Mouse (Mus musculus) frontal cortex, postnatal 25 days (tissue): ENCODE measurements around the gene Btbd3.

Experiments used
- DNase-seq, 2 experiments: peaks; one replicate each; pipeline ENCODE4 v3.0.0; 2022; ENCODE audit warnings: low spot score in 2 of 2

Btbd3 gene

DNA sequence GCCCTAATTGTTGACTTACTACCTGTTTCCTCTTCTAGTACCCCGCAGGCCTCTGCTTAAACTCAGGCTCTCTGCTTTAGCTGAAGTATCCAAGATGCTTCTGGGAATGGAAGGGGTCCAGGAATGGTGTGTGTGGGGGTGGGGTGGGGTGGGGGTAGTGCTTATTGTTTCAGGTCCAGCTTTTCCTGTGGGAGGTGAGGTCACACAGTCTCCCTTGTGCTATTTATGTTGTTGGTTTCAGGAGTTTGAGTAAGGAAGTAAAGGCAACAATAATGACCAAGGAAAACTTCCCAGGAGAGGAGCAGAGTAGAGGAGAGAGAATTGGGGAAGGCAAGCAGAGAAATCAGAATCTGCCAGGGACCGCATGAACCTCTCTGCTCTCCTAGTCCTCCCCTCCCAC is 128.4 kb downstream of the Btbd3 start:
- no peak for DNase-seq

DNA sequence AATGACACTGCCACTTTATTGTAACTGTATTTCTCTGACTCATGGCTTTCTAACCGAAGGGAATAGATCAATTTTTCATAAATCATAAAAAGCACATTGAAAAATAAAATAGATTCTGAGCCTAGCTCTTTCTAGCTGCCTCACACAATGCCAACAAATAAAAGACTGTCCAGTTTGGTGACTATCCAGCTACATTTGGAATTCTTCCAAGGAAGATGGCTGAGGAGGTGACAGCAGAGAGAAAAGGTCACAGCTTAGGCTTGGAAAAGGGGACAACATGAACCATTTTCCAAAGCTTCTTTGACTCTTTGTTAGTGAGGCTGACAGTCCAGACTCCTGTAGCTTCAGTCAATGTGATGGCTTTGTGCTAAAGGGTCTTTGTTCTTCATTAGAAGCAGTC is 132.2 kb downstream of the Btbd3 start:
- no peak for DNase-seq

DNA sequence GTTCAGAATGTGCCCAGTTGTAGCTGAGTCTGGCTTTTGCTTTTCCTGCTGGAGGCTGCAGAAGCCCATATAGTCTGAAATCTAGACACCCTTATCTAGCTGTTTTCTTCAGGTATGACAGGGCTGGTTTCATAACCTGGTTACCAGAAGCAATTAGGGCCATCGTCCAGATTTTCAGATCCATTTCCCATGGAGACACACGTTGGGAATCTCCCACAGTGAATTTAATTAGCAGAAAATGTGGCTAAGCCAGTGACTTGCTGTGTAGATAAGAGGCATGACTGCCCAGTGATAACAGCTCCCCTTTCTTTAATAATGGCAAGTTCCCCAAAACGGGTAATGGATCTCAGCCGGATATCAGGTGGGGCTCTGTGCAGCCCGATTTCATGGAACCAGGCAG is 146.7 kb downstream of the Btbd3 start:
- no peak for DNase-seq

DNA sequence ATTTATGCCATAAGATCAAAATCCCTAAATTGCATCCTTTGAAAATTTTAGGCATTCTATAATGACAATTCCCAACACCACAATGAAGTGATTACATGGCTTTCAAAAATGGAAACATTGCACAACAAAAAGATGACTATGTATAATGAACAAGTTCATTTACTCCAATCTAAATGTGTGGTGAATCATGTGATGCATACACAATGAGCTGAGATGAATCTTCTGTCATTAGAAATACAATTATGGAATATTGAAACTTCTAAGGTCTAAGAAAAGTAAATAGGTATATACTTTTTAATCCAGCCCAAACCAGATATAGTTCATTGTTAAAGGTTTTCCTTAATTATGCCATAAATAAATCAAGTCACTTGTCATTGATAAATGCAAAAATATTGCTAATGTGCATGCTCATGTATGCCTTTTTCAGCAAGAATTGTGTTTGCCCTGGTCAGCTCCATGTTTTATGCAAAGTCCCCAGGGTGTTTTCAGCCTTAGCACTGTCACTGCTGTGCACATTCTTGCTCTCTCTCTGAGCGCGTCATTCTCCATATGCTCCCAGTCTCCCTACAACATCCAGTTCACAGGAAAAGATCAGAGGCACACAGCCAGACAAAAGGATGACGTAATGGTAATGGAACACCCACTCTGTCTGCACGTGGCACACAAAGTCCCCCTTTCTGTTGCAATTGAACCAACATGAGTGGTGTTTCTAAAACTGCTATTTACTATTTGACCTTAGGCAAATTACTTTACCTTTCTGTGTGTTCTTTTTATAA is 149.6 kb downstream of the Btbd3 start:
- peak in 1 of 2 experiments; percentile 8 for DNase-seq

DNA sequence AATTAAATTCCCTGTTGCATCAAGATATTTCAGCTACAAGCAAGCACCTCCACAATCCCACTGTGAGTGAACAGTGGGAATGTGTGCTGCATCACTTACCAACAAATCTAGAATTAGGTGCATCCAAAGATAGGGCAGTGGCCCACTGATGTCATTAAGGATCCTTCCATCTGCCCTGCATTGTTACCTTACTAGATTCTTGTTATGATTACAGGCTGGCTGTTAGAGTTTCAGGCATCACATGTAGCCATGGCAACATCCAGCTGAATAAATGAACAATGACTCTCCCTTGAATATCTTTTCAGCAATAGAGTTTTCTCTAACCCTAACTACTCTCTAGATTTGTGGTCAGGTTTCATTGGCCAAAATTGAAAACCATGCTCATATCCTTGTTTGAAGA is 150.3 kb downstream of the Btbd3 start:
- DNase-seq = no peak

DNA sequence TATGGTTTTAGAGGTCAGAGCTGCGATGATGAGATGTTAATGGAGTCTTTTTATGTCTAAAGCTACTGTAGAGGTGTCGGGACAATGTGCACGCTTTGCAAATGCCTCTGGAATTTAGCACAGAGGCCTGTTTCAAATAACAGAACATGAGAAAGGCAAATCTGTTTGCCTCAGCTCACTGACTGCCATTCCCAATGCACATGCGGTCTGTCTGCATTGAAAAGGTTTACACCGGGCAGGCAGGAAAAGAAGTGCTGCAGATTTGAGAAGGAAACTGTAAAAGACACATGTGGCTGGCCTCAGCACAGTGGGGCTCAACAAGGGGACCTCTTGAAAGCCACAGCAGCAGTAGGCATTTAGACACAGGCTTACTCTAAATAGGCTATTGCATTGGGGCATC is 156.2 kb downstream of the Btbd3 start:
- DNase-seq = no peak

DNA sequence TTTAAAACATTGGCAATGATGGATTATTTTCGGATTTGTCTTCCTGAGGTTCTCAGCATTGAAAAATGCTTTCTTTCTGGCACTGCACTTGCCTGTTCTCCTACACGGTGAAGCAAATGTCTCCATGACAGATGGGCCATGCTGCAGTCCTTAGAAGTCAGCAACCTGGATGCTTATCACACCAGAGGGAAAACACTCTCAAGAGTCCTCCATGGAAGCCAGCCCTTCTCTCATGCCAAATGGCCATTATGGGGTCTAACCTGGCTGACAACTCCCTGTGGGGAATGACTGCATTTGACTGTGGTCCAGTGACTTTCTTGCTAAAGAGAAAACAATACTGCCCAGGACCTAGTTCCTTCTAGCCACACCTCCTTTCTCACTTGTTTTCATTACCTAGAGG is 166.0 kb downstream of the Btbd3 start:
- DNase-seq = no peak

DNA sequence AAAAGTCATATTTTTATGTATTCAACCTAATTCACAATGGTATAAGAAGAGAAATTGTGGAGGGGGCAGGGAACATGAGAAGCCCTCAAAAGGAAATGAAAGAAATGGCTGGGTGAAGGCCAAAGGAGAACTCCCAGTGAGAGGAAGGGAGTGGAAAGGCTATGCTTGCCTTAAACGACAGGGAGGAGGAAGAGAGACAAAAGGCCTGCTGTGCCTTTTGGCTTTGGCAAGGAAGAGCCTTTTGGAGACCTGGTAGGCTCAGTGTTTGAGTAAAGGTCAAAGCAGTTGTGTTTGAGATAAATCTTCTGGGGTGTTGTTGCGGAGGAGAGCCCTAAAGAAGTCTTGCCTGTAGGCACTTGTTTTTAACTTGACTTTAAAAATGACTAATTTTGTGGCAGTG is 175.6 kb downstream of the Btbd3 start:
- DNase-seq = no peak

DNA sequence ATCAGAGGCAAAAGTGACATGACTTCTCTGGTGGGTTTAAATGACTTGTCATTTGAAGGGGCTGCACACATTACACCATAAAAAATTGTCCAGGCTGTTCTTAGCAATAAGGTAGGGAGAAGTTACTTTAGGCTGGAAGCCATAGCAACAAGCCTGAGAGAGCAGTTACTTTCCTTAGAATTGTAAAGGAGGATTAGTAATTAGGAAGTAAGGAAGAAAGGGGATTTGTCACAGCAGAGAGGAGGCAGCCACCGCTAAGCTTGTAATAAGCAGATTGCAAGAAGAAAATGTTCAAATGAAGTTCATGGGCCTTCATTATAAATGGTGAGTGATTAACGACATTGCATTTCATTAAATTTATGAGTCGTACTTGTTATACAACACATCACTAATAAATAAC is 190.1 kb downstream of the Btbd3 start:
- no peak for DNase-seq

DNA sequence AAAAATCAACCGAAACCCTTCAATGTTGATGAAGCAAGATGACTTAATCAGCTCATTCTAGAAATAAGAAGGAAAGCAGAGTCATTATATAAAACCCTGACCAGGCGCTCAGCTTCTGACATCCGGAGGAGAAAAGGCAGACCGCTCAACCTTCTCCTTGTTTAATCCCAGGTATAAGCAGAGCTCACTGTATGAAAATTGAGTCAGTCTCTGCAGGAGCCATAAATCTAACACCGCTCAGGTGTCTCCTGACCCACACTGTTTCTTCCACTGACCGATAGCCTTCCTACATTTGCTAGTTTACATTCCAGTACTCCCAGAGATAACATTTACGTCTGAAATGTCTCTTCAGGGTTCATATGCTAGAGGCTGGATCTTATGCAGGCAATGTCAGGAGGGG is 190.6 kb downstream of the Btbd3 start:
- no peak for DNase-seq

DNA sequence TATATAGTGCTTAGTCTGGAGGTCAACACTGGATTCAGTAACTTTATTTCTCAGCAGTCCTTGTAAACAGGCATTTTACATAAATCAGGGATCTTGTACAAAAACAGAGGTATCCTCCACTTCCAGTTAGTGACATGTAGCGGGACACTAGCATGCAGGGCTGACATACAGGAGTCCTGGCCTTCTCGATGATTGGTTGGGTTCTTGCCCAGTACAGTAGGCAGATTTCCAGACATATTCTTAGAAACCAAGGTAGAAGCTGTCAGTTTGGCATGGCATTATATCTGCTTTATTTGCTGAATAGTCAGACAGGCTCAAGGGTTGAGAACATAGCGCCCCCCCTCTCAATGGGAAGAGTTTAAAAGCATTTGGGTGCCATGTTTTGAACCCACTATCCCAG is 191.3 kb downstream of the Btbd3 start:
- no peak for DNase-seq

DNA sequence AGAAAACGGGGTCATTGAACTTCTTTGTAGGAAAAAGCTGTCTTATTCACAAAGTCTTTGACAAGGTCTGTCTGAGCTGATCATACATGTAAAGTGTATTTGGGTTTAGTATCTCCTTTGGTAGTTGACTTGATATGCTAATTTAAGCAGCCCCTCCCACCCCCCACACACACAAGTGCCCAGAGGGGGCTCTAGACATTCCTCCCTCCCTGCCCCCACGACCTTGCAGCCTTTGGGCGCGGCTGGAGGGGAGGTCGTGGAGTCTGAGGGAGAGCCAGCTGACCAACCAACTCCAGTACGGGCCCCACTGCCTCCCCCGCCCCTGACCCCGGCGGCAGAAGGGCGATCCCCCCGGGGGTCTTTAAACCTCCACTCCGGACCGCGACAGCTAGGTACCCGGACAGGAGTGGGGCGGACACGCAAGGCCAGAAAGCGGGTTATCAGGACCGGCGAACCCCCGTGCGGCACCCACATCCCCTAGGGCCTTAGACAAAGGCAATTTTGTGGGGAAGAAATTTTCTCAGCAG is 211.7 kb downstream of the Btbd3 start:
- no peak for DNase-seq

DNA sequence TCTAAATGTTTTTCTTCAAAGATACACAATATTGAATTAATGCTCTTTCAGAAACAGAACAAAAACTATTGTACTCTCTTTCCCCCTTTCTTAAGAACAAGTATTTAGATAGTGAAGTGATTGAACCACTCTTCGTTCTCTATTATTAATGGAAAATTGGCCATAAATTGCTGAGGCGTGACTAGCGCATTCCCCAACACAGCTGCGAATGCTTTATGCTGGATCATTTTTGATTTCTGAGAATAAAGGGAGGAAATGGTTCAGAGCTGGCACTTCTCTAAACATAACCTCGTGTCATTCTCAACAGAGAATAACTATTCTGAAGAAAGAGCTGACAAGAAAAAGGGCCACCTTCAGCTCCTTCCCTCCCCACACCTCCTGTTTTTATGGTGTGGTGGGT is 217.0 kb downstream of the Btbd3 start:
- no peak for DNase-seq

DNA sequence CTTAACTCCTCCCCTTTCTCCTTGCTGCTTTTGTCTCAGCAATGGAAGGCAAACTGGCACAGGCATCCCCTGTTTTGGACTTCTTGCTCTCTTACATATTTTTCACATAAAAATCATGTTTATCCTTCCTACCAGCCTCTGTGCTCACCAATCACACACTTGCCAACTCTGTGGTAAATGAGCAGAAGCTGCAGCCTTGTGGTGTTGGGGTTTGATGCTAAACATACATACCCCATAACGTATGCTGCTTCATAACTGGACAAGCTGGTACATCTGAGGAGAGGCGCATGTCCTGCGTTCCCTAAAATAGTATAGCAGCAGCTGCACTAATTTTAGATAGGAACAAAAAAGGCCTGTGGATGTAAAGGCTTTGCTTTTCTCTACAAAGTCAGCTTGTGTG is 220.1 kb downstream of the Btbd3 start:
- DNase-seq = peak; percentile 11 to 21

DNA sequence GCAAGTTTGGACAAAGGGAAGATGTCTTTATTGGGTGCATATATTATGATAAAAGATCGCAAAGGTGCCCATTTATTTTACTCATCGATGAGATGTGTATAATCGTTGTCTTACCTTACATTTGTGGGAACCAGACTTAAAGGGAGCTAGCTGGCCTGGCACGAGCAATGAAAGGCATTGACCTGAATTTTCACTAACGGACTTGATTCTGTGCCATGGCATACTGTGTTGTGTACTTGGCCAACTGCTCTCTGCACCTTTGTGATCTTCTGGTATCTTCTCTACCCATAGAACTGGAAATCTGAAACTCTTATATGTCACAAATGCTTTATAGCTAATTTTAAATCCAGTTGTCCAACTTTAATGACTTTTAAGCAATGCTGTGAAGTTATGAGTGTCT is 220.9 kb downstream of the Btbd3 start:
- DNase-seq = no peak

DNA sequence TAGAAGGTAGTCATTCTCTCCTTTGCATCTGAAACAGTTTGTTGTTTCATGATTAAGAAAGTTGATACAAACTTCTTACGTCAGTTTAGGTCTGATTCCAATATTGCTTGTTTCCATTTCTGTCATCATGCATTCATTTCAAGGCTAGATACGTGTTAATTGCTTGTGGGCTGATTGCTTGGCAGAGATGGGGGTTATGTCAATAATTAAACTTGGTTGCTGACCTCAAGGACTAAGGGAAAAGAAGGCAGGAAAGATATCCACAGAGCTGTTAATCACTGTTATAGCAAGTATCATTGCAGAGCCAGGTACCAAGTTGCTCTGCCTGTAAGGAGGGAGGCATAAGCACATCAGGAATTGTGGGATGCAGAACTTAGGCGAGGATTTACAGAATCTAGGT is 226.2 kb downstream of the Btbd3 start:
- no peak for DNase-seq

DNA sequence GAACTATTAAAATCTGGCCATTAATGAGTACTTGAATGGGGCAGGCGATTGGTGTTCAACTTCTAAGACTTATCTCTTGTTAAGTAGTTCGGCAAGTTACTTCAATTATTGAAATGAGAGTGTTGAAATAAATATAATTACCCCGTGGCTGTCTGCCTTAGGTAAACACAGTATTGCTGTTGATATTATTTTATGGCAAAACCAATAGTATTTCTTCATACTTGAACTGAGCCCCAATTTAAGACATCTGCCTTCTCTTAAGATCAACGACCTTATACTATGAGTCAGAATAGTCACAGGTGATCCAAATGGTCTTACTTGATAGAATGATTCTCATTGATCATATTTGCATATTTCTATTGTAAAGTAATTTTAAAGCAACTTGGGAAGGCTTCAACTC is 228.5 kb downstream of the Btbd3 start:
- no peak for DNase-seq

DNA sequence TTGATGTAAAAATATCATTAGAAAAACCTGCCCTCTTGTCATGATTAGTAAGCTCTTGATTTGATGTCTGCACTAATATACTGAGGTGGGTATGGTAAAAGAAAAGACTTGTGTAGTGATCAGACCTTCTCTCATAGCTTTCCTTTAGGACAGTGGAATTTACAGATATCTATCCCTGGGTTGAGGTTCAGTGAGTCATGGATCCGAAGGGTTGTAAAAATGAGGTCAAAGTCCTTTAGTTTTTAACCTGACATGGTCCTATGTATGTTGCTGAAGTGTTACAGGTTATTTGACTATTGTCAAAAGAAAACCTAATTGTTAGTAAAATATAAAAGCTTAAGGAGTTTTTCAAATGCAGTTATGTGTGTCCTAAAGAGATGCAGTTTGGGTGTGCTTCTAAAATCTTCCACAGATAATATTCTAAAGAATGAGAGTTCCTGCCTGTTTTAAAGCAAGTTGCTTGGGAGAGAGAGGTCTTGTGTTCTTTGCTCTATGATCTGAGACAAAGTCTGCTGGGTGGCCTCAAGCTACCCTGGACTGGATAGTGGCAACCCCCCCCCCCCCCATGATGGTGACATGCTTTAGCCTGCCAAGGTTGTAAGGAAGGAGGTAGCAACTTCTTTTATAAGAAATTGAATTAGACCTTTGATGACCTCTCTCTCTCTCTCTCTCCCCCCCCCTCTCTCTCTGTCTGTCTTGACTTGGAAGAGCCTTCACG is 234.5 kb downstream of the Btbd3 start:
- no peak for DNase-seq

DNA sequence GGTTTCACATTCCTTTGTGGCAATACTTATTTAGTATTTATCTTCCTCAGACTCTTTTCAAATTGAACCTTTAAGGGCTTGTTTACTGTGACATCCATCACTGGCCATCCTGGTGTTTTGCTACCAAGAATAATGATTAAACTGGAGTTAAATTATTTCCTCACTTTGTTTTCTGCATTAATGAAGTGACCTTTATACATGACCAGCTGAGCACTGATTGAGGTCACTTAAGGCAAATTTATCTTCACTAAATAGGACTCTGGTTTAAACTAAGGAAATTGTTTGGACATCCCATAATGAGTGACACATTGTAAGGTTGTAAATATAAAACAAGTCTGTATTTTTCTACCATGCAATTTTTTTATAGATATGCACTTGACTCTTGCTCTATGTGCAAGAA is 235.8 kb downstream of the Btbd3 start:
- no peak for DNase-seq

DNA sequence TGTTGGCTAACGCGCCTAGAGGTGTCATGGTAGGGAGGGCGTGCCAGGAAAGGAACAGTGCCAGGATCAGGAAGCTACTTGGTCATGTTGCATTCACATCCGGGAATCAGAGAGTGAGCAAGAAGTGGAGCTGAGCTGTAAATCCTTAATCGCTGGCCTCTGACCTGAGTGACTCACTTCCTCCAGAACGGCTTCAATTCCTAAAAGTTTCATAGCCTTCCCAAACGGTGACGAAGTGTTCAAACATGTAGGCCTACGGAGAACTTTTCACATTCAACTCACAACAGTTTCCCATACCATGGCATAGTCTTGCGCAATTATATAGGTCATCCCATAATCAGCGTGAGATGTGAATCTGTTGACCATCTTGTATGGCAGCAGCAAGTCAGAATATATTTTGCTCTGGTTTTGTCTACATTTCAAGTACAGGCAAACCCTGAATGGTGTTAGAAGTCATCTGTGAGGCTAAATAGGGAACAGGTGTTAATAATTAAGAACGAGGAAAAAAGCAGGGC is 247.6 kb downstream of the Btbd3 start:
- DNase-seq = no peak

DNA sequence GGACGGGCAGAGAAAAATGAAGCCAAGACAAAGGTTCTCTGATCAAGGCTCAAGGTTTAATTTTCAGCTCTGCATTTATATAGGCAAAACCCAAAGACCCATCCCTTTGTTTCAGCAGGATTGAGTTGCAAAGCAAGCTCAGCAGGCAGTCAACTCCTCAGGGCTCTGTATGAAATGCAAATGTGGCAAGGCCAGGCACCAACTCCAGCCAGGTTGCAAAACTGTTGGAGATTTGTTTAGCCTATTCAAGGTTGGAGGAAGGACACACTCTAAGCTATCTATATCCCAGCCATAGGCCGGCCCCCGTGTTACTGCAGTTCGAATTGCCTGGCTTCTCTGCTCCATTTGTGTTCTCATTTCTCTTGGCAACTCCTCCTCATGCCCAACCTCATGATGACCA is 259.2 kb downstream of the Btbd3 start:
- DNase-seq = no peak

DNA sequence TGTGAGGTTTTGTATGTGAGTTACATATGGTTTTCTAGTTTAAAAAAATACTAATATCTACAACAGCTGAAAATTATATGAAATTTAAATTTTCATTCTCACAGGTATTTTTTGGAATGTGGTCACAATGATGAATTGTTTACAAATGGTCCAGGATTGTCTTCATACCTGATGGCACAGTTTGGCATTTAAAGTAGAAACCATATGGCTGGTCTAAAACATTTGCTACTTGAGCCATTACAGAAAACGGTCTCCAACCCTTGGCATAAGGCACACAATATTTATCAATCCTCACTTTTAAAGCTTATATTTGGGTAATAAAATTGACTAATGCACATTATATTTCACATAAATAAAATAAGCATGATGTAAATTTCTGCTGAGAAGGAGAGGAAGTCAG is 272.1 kb downstream of the Btbd3 start:
- DNase-seq = no peak
